Mouse (Mus musculus): ENCODE results near the gene Memo1.

DNA sequence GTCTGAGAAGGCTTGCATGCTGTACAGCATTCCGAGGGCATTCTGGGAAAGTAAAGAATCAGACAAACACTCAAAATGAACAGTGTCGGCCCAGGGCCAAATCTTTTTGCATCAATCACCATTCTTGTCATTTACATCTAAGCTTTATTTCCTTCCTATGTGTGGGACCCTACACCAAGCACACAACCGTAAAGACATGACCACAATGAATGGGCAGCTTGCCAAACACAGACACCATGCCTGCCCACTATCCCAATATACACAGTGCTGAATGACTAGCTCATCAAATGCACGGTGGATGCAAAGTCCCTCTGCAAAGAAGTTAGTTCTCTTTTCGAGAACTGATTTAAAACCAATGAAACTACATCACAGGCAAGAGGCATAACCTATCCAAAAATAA lies 109.1 kb downstream of the Memo1 start:
- TF ChIP-seq GATA1 (IDR thresholded peaks at IDR 0.05; ENCODE audit: low read length) (no peak), TAL1 (IDR thresholded peaks at IDR 0.05; ENCODE audit: low read length) (no peak)

All from erythroblast, embryonic 14.5 days (primary cell).